Mouse (Mus musculus) lung, embryonic 14.5 days (tissue): ENCODE measurements around the gene Cd180. TPM values are rescaled to one million over a fixed set of nuclear protein-coding genes. Genes with fewer than 3 reads are reported as not detected.
"Not testable (repeated sequence)": the region's sequence is repeated elsewhere in the genome, so short reads cannot be mapped to it uniquely, and the experiment has no call there.

Source experiments
- ATAC-seq: fragments of 200-750 bp; cut with Nextera tagmentation; 2 replicates; pipeline ENCODE4 v1.8.0; 2017; ENCODE audit warnings: mild to moderate bottlenecking, moderate TSS enrichment, moderate library complexity; ENCODE audit not compliant: insufficient read depth
- DNase-seq: peaks from one replicate; pipeline ENCODE4 v3.0.0-alpha.2; 2015
- H3K27ac ChIP-seq: fragments of 300-500 bp; sonication (generic); 2 replicates; pipeline ENCODE4 v1.5.1; 2014; ENCODE audit warnings: low read depth, mild to moderate bottlenecking, moderate library complexity
- H3K27me3 ChIP-seq: fragments of 300-500 bp; sonication (generic); 2 replicates; pipeline ENCODE4 v1.6.1; 2014; ENCODE audit warnings: low read length, control low read depth; ENCODE audit not compliant: insufficient read depth
- H3K36me3 ChIP-seq: fragments of 300-500 bp; sonication (generic); 2 replicates; pipeline ENCODE4 v1.6.1; 2014; ENCODE audit warnings: control low read depth; ENCODE audit not compliant: insufficient read depth
- H3K4me1 ChIP-seq: fragments of 300-500 bp; sonication (generic); 2 replicates; pipeline ENCODE4 v1.6.1; 2014; ENCODE audit warnings: antibody characterized with exemption, control low read depth; ENCODE audit not compliant: insufficient read depth
- H3K4me2 ChIP-seq: fragments of 300-500 bp; sonication (generic); 2 replicates; pipeline ENCODE4 v1.6.1; 2014; ENCODE audit warnings: mild to moderate bottlenecking
- H3K4me3 ChIP-seq: fragments of 300-500 bp; sonication (generic); 2 replicates; pipeline ENCODE4 v1.5.1; 2014; ENCODE audit warnings: low read depth, low read length
- H3K9ac ChIP-seq: fragments of 300-500 bp; sonication (generic); 2 replicates; pipeline ENCODE4 v1.6.1; 2014
- H3K9me3 ChIP-seq: fragments of 300-500 bp; sonication (generic); 2 replicates; pipeline ENCODE4 v1.6.1; 2016; ENCODE audit warnings: low read depth, low read length, control low read depth
- CTCF ChIP-seq: IDR thresholded peaks from 2 replicates; pipeline ENCODE4 v1.5.1; 2016; ENCODE audit warnings: antibody characterized with exemption, low read depth
- WGBS: fragments of 180-500 bp; shearing (Covaris S2); extraction: QIAGEN DNeasy Blood & Tissue Kit; methylation state at CpG from one replicate; pipeline ENCODE4 v1.1.7; 2014; 5-methylcytosine and 5-hydroxymethylcytosine counted together
- polyA plus RNA-seq: library from polyadenylated mRNA; unstranded; fragments of >200 nt; fragmentation: Nextera tagmentation; extraction: Ambion mirVana; gene quantifications from 2 replicates; pipeline ENCODE4 v1.2.1, GENCODE M21; 2014

Cd180 gene
- polyA plus RNA-seq, 1 experiment from 2014 or later: 0.84 TPM

GRCm38 (mm10) chr13:102725906-102726305 is 32.5 kb downstream of the Cd180 start:
- H3K27me3 ChIP-seq: no peaks in the 10 kb centered on the region
- H3K9ac ChIP-seq: no peak overlapping the region
- ATAC-seq (no peak), DNase-seq (no peak)
- H3K4me2 ChIP-seq: no peak overlapping the region
- no peak overlapping the region for H3K27ac ChIP-seq
- H3K9me3 ChIP-seq: no peaks in the 10 kb centered on the region
- H3K4me1 ChIP-seq: no peaks in the 10 kb centered on the region
- no peak for TF ChIP-seq CTCF
- 87% methylated on average over 2 of the region's 2 CpGs for whole genome bisulfite sequencing
- no peak overlapping the region for H3K4me3 ChIP-seq
- no peaks in the 10 kb centered on the region for H3K36me3 ChIP-seq

- TF ChIP-seq CTCF: no peak
- H3K4me3 ChIP-seq: no peak overlapping the region
- H3K9me3 ChIP-seq: no peaks in the 10 kb centered on the region
- no peak overlapping the region for H3K9ac ChIP-seq
- DNase-seq: no peak
- no peaks in the 10 kb centered on the region for H3K4me1 ChIP-seq
- 81% methylated on average over 1 of the region's 1 CpGs for WGBS
- no peak for ATAC-seq
- H3K36me3 ChIP-seq: no peaks in the 10 kb centered on the region
- no peaks in the 10 kb centered on the region for H3K27me3 ChIP-seq
- H3K27ac ChIP-seq: no peak overlapping the region
- no peak overlapping the region for H3K4me2 ChIP-seq
These were observed 33.5 kb downstream of the Cd180 start for GRCm38 (mm10) chr13:102726876-102727275.

- H3K27ac ChIP-seq: no peak overlapping the region
- H3K9ac ChIP-seq: no peak overlapping the region
- ATAC-seq: no peak
- TF ChIP-seq CTCF: no peak
- H3K4me3 ChIP-seq: no peak overlapping the region
- H3K36me3 ChIP-seq: no peaks in the 10 kb centered on the region
- no peak overlapping the region for H3K4me2 ChIP-seq
- 49% methylated on average over 3 of the region's 3 CpGs for WGBS
- H3K4me1 ChIP-seq: no peaks in the 10 kb centered on the region
- H3K9me3 ChIP-seq: no peaks in the 10 kb centered on the region
- no peak for DNase-seq
- no peaks in the 10 kb centered on the region for H3K27me3 ChIP-seq
These were observed 34.7 kb downstream of the Cd180 start for GRCm38 (mm10) chr13:102728035-102728434.

GRCm38 (mm10) chr13:102728951-102729350 is 35.6 kb downstream of the Cd180 start:
- H3K27me3 ChIP-seq, H3K4me2 ChIP-seq, H3K9ac ChIP-seq, DNase-seq, H3K4me1 ChIP-seq, H3K36me3 ChIP-seq, H3K9me3 ChIP-seq, H3K27ac ChIP-seq, H3K4me3 ChIP-seq, ATAC-seq: not testable (repeated sequence)
- WGBS: 71% methylated on average over 7 of the region's 7 CpGs

GRCm38 (mm10) chr13:102733063-102733462 is 39.7 kb downstream of the Cd180 start:
- peaks cover 38% of the 10 kb centered on the region for H3K36me3 ChIP-seq
- DNase-seq (no peak), ATAC-seq (no peak)
- H3K27me3 ChIP-seq: no peaks in the 10 kb centered on the region
- no peak overlapping the region for H3K4me3 ChIP-seq
- H3K27ac ChIP-seq: no peak overlapping the region
- H3K9me3 ChIP-seq: no peaks in the 10 kb centered on the region
- H3K4me2 ChIP-seq: no peak overlapping the region
- no peak overlapping the region for H3K9ac ChIP-seq
- 61% methylated on average over 2 of the region's 2 CpGs for WGBS
- no peaks in the 10 kb centered on the region for H3K4me1 ChIP-seq
- TF ChIP-seq CTCF: no peak

- Histone ChIP-seq H3K9ac (no peak overlapping the region), H3K4me3 (no peak overlapping the region), H3K36me3 (peaks cover 76% of the 10 kb centered on the region), H3K27ac (no peak overlapping the region), H3K9me3 (no peaks in the 10 kb centered on the region), H3K4me2 (no peak overlapping the region), H3K27me3 (no peaks in the 10 kb centered on the region), H3K4me1 (no peaks in the 10 kb centered on the region)
- WGBS: 86% methylated on average over 7 of the region's 7 CpGs
- no peak for ATAC-seq
- TF ChIP-seq CTCF: no peak
- no peak for DNase-seq
These were observed 44.5 kb downstream of the Cd180 start for GRCm38 (mm10) chr13:102737811-102738210.

- DNase-seq (no peak), ATAC-seq (no peak)
- Histone ChIP-seq H3K27me3 (no peaks in the 10 kb centered on the region), H3K9me3 (no peaks in the 10 kb centered on the region), H3K4me1 (no peaks in the 10 kb centered on the region), H3K4me3 (no peak overlapping the region), H3K4me2 (no peak overlapping the region), H3K27ac (no peak overlapping the region), H3K36me3 (peaks cover 72% of the 10 kb centered on the region), H3K9ac (no peak overlapping the region)
- TF ChIP-seq CTCF: no peak
- WGBS: 74% methylated on average over 13 of the region's 13 CpGs
These were observed 46.6 kb downstream of the Cd180 start for GRCm38 (mm10) chr13:102739720-102740535.
